Mouse (Mus musculus) neural tube, embryonic 13.5 days (tissue): ENCODE measurements around the gene Igfbp4. TPM values are rescaled to one million over a fixed set of nuclear protein-coding genes. Genes with fewer than 3 reads are reported as not detected.

Experiments used
- ATAC-seq: fragments of 200-750 bp; cut with Nextera tagmentation; 2 replicates; pipeline ENCODE4 v1.8.0; 2017; ENCODE audit warnings: low read depth, mild to moderate bottlenecking, moderate TSS enrichment, moderate library complexity
- H3K27ac ChIP-seq: fragments of 300-500 bp; sonication (generic); replicated peaks from 2 replicates; pipeline ENCODE4 v1.5.1; 2015; ENCODE audit warnings: moderate library complexity, mild to moderate bottlenecking, inconsistent platforms
- H3K27me3 ChIP-seq: fragments of 300-500 bp; sonication (generic); 2 replicates; pipeline ENCODE4 v1.6.1; 2015; ENCODE audit warnings: mild to moderate bottlenecking, inconsistent platforms
- H3K36me3 ChIP-seq: fragments of 300-500 bp; sonication (generic); 2 replicates; pipeline ENCODE4 v1.6.1; 2015; ENCODE audit warnings: mild to moderate bottlenecking, inconsistent platforms
- H3K4me1 ChIP-seq: fragments of 300-500 bp; sonication (generic); replicated peaks from 2 replicates; pipeline ENCODE4 v1.6.1; 2015; ENCODE audit warnings: inconsistent platforms
- H3K4me2 ChIP-seq: fragments of 300-500 bp; sonication (generic); 2 replicates; pipeline ENCODE4 v1.6.1; 2015; ENCODE audit warnings: inconsistent platforms, mild to moderate bottlenecking, moderate library complexity
- H3K4me3 ChIP-seq: fragments of 300-500 bp; sonication (generic); 2 replicates; pipeline ENCODE4 v1.5.1; 2015; ENCODE audit warnings: mild to moderate bottlenecking, inconsistent platforms
- H3K9ac ChIP-seq: fragments of 300-500 bp; sonication (generic); 2 replicates; pipeline ENCODE4 v1.6.1; 2015; ENCODE audit warnings: moderate library complexity, mild to moderate bottlenecking, inconsistent platforms
- H3K9me3 ChIP-seq: fragments of 300-500 bp; sonication (generic); 2 replicates; pipeline ENCODE4 v1.6.1; 2016; ENCODE audit warnings: inconsistent platforms
- WGBS: fragments of 180-500 bp; shearing (Covaris S2); methylation state at CpG from one replicate; pipeline ENCODE4 v1.1.7; 2015; 5-methylcytosine and 5-hydroxymethylcytosine counted together
- polyA plus RNA-seq: library from polyadenylated mRNA; unstranded; fragments of >200 nt; fragmentation: Nextera tagmentation; extraction: Ambion mirVana; gene quantifications from 2 replicates; pipeline ENCODE4 v1.2.1, GENCODE M21; 2015

The Igfbp4 gene
- polyA plus RNA-seq, 1 experiment from 2014 or later: 189 TPM

DNA sequence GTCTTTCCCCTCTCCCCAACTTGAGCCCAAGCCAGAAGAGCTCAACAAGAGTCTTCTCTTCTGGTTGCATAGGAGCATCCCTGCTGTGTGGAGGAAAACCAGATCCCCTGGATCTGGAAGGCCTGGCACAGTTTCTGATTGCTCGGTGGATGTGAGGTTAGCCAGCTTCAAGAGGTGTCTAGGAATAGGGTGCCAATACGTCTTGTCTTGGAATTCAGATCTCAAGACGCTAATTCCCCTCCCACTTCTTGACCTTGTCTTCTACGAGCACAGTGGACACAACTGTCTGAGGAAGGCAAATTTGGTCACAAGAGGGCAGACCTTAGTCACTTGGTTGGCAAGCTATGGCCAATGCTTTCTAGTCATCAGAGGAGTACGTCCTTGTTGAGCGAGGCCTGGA lies 2.6 kb downstream of the Igfbp4 start:
- H3K9me3 ChIP-seq: no peaks in the 10 kb centered on the region
- 83% methylated on average over 6 of the region's 6 CpGs for WGBS
- no peaks in the 10 kb centered on the region for H3K27me3 ChIP-seq
- no peak overlapping the region for H3K27ac ChIP-seq
- H3K9ac ChIP-seq: no peak overlapping the region
- peak overlapping the region; percentile 20; the same call in 1 of the 2 replicates for H3K4me2 ChIP-seq
- peaks cover 6% of the 10 kb centered on the region; the same call in 1 of the 2 replicates for H3K36me3 ChIP-seq
- peaks cover 69% of the 10 kb centered on the region for H3K4me1 ChIP-seq
- ATAC-seq: no peak
- H3K4me3 ChIP-seq: no peak overlapping the region

DNA sequence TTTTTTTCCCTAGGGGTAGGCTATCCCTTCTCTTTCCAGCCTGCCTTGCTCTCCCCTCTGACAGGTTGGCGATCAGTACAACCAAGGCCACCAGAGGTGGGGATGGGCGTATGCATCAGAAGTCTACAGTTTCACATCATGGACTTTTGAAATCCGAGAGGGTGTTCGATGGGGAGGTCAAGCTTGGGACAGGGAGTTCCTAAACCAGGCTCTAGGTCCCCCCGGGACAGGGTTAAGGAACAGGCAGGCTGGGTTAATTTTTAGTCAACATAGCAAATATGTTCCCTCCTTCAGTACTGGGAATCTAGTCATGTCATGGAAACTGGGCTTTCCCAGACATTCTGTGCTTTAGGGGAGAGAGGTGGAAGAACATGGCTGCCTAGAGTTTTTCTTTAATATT lies 3.3 kb downstream of the Igfbp4 start:
- H3K4me2 ChIP-seq: no peak overlapping the region
- H3K9ac ChIP-seq: no peak overlapping the region
- H3K27ac ChIP-seq: no peak overlapping the region
- H3K4me1 ChIP-seq: peaks cover 69% of the 10 kb centered on the region
- H3K36me3 ChIP-seq: peaks cover 13% of the 10 kb centered on the region
- H3K9me3 ChIP-seq: no peaks in the 10 kb centered on the region
- H3K4me3 ChIP-seq: no peak overlapping the region
- WGBS: 89% methylated on average over 5 of the region's 5 CpGs
- no peak for ATAC-seq
- H3K27me3 ChIP-seq: no peaks in the 10 kb centered on the region

DNA sequence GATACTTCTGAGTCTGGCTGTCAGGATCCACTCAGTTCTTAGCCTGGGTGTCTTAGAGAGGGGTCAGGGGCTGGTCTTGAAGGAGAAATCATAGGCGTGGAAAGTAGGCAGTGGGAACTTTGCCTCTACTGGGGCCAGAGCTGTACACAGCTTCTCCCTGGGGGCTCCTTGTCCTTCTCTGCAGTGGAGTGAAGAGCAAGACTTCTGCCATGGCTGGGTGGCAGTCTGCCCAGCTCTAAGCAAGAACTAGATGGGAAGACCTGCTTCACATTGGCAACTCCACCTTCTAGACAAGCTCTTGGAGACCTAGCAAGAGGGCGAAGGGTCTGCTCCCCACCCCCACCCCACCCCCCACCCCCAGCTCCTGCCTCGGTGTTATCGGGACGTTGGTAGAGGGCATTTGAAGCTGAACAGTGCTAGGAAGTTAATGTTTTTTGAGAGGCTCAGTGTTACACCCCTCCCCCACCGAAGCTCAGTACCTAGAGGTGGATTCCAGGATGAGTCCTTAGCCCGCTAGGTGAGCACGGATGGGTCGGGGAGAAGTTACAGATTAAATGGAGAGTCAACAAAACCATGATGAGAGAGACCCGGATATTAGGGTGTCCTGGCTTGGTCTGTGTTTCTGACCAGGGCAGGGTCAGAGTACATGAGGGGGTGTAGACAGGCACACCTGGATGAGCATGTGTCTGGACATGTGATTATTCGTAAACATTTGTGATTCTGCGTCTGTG lies 4.3 kb downstream of the Igfbp4 start:
- no peaks in the 10 kb centered on the region for H3K27me3 ChIP-seq
- 86% methylated on average over 12 of the region's 12 CpGs for WGBS
- H3K4me1 ChIP-seq: peaks cover 64% of the 10 kb centered on the region
- H3K9me3 ChIP-seq: no peaks in the 10 kb centered on the region
- ATAC-seq: no peak
- H3K4me2 ChIP-seq: no peak overlapping the region
- H3K9ac ChIP-seq: no peak overlapping the region
- H3K27ac ChIP-seq: no peak overlapping the region
- peaks cover 21% of the 10 kb centered on the region for H3K36me3 ChIP-seq
- no peak overlapping the region for H3K4me3 ChIP-seq

DNA sequence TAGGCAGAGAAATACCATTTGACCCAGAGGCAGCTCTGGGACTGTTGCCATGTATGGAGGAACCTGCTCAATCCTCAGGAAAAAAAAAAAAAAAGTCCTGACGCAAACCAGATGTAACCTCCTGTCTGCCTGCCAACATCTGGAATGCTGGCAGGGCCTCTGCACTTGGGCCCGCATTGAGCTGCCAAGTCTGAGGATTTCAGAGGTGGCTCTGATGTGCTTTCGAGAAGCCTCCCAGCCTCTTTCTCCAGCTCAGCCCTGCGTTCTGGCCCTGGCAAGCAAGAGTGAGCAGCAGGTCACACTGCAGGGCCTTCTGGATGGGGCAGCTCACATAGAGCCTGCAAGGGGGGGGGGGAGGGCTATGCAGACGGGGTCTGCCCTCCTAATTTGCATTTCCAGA lies 6.1 kb downstream of the Igfbp4 start:
- H3K9ac ChIP-seq: peak overlapping the region; percentile 49
- no peak overlapping the region for H3K4me2 ChIP-seq
- peaks cover 47% of the 10 kb centered on the region for H3K4me1 ChIP-seq
- WGBS: 48% methylated on average over 5 of the region's 5 CpGs
- H3K27me3 ChIP-seq: no peaks in the 10 kb centered on the region
- H3K27ac ChIP-seq: peak overlapping the region; percentile 67
- H3K4me3 ChIP-seq: no peak overlapping the region
- H3K36me3 ChIP-seq: peaks cover 37% of the 10 kb centered on the region
- H3K9me3 ChIP-seq: no peaks in the 10 kb centered on the region
- no peak for ATAC-seq

DNA sequence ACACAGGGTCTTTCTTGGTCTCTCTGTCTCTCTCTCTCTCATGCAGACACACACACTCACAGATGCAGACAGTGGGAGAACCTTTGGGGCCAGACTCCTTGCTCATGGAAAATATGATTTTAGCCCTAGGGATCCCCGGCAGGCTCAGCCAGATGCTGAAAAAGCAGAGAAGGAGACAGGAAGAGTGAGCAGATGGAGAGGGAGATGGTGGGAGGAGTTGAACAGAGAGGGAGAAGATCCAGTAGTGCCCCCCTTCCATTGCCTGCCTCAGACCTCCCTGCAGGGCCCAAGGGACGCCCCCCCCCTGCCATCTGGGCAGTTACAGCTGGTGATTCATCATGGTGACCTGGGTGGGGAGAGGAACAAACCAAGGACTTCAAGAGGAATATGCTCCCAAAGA lies 6.6 kb downstream of the Igfbp4 start:
- no peak for ATAC-seq
- Histone ChIP-seq H3K9ac (peak overlapping the region; percentile 49; the same call in 1 of the 2 replicates), H3K9me3 (no peaks in the 10 kb centered on the region), H3K27me3 (no peaks in the 10 kb centered on the region), H3K4me3 (no peak overlapping the region), H3K4me2 (no peak overlapping the region), H3K36me3 (peaks cover 40% of the 10 kb centered on the region), H3K27ac (peak overlapping the region; percentile 67), H3K4me1 (peaks cover 42% of the 10 kb centered on the region)
- WGBS: 75% methylated on average over 1 of the region's 2 CpGs

DNA sequence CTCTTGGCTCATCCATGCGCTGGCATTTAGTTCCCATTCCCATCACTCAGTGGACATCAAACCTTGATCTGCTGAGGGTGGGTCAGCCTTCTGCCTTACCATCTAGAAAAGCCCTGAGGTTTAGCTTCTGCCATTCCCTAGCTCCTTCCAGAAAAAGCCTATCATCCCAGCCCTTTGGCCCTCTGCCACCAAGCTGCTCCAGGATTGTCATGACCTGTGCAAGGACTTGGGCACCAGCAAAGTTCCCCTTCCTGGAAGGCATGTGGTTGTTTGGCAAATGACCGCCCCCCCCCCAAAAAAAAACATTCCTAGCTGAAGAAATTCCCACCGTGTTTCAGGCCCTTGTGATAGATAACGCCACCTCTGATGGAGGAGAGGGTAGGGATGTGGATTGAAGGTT lies 14.1 kb downstream of the Igfbp4 start:
- Histone ChIP-seq H3K9me3 (peaks cover 10% of the 10 kb centered on the region), H3K4me3 (no peak overlapping the region), H3K9ac (no peak overlapping the region), H3K4me2 (no peak overlapping the region), H3K36me3 (peaks cover 19% of the 10 kb centered on the region), H3K27ac (no peak overlapping the region), H3K4me1 (peaks cover 15% of the 10 kb centered on the region), H3K27me3 (no peaks in the 10 kb centered on the region)
- 63% methylated on average over 4 of the region's 4 CpGs for WGBS
- ATAC-seq: no peak

DNA sequence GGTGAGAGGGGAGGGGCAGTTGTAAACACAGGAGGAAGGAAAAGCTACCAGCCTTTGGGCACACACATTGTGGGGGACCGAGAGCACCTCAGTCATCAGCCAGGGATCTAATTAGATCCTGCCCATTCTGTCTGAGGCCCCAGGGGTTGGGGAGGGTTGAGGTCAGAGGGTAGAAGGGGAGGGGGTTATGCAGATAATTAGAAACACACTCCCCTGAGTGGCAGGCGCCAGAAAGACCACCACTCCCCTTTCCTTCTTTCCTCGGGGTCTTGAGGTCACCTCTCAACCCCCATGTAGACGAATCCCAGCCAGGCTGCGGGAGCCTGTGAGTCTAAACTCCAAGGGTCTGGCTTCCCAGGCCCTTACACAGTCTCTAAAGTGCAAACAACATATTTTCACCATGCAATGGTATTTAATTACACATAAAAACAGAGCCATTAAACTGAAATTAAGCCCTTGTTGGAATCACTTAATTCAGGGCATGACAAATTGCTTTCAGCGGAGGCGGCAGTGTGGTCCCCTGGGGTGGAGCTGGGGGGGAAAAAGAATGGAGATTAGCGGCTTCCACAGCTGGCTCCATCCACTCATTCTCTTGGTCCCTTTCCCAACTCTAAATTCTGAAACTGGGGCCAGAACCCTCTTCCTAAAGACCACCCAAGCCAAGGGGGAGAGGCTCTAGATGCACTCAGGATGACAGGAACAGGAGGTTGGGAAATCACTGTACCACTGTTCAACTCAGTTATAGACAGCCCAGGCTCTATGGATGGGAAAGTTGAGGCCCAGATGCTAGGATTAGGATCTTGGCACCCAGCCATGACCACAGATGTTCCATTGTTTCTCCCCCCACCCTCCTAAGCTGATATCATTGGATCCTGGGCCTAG lies 14.8 kb downstream of the Igfbp4 start:
- no peak overlapping the region for H3K4me2 ChIP-seq
- H3K4me1 ChIP-seq: peaks cover 15% of the 10 kb centered on the region
- peaks cover 10% of the 10 kb centered on the region for H3K9me3 ChIP-seq
- peak; percentile 72 for ATAC-seq
- H3K9ac ChIP-seq: no peak overlapping the region
- H3K27me3 ChIP-seq: peaks cover 3% of the 10 kb centered on the region; the same call in 1 of the 2 replicates
- H3K4me3 ChIP-seq: no peak overlapping the region
- H3K36me3 ChIP-seq: peaks cover 15% of the 10 kb centered on the region
- H3K27ac ChIP-seq: no peak overlapping the region; the same call in 1 of the 2 replicates
- 4% methylated on average over 8 of the region's 8 CpGs for WGBS

DNA sequence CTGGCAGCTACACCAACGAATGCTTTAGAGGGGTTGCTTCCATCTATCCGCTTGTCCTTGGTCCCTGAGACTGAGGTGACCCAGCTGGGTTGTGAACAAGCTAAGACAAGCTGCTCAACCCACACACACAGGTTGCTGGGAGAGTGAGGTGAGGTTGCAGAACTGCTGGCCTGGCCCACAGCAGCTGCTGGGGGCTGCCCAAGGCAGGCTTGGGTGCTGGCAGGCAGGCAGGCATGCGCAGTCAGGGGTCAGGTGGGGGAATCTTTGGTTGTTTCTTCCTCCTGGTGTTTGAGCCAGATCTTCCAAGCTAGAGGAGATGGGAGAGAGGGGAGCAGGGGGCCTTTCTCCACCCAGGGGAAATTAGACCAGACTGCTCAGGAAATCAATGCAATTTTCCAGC lies 19.4 kb downstream of the Igfbp4 start:
- H3K9ac ChIP-seq: no peak overlapping the region
- no peak for ATAC-seq
- no peaks in the 10 kb centered on the region for H3K36me3 ChIP-seq
- H3K4me1 ChIP-seq: peaks cover 15% of the 10 kb centered on the region
- WGBS: 88% methylated on average over 3 of the region's 3 CpGs
- H3K4me3 ChIP-seq: no peak overlapping the region
- no peak overlapping the region for H3K27ac ChIP-seq
- H3K27me3 ChIP-seq: peaks cover 3% of the 10 kb centered on the region; the same call in 1 of the 2 replicates
- peaks cover 10% of the 10 kb centered on the region for H3K9me3 ChIP-seq
- no peak overlapping the region for H3K4me2 ChIP-seq

DNA sequence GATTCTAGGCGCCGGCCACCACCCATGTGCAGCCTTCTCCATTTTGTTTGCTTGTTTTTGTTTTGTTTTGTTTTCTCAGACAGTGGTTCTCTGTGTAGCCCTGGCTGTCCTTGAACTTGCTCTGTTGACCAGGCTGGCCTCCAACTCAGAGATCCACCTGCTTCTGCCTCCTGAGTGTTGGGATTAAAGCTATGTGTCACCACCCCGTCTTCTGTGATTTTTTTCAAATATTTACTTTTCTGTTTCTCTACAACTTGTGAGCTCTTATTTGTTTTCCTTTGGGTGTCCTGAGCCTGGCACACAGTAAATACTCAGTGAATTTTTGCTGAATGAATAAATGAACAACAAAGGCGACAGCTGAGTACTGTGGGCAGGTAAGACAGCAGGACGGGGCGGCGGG lies 21.6 kb downstream of the Igfbp4 start:
- peaks cover 10% of the 10 kb centered on the region for H3K9me3 ChIP-seq
- H3K4me1 ChIP-seq: peaks cover 12% of the 10 kb centered on the region
- peaks cover 3% of the 10 kb centered on the region; the same call in 1 of the 2 replicates for H3K27me3 ChIP-seq
- WGBS: 83% methylated on average over 7 of the region's 7 CpGs
- no peak overlapping the region for H3K4me2 ChIP-seq
- no peaks in the 10 kb centered on the region for H3K36me3 ChIP-seq
- no peak overlapping the region for H3K4me3 ChIP-seq
- no peak overlapping the region for H3K27ac ChIP-seq
- H3K9ac ChIP-seq: no peak overlapping the region
- ATAC-seq: no peak

DNA sequence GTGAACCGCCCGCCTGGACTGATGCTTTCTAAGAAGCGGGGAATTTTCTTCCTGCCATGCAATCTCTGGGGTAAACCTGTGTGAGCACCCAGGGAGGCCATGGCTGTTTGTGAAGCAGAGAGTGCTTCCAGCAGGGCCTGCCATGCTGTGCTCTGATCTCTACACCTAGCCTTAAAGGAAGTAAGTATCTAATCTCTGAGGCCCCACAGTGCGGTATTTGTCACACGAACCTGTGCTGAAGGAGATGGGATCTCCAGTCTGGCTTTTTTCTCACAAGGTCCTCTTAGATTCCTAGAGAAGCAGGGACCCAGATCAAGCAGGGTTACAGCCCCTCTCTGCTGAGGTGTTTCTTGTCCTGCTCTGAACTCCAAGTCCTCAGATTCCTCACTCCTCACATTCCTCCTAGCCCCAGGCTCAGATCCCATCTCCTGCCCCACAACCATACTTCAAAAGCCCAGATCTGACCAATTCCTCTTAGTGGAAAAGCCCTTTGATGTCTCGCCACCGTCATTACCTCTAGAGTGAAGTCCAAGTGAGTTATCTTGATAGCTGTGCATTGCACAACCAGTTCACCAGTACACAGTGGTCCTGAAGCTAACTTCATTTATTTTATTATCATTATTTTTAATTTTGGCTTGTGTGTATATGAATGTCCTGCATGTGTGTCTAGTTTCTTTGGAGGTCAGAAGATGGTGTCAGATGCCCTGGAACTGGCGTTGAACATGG lies 22.5 kb downstream of the Igfbp4 start:
- ATAC-seq: no peak
- H3K4me1 ChIP-seq: peaks cover 12% of the 10 kb centered on the region
- 43% methylated on average over 8 of the region's 8 CpGs for WGBS
- H3K9me3 ChIP-seq: peaks cover 10% of the 10 kb centered on the region
- H3K27ac ChIP-seq: no peak overlapping the region
- H3K27me3 ChIP-seq: peaks cover 3% of the 10 kb centered on the region; the same call in 1 of the 2 replicates
- no peak overlapping the region for H3K9ac ChIP-seq
- no peaks in the 10 kb centered on the region for H3K36me3 ChIP-seq
- H3K4me2 ChIP-seq: no peak overlapping the region
- no peak overlapping the region for H3K4me3 ChIP-seq

DNA sequence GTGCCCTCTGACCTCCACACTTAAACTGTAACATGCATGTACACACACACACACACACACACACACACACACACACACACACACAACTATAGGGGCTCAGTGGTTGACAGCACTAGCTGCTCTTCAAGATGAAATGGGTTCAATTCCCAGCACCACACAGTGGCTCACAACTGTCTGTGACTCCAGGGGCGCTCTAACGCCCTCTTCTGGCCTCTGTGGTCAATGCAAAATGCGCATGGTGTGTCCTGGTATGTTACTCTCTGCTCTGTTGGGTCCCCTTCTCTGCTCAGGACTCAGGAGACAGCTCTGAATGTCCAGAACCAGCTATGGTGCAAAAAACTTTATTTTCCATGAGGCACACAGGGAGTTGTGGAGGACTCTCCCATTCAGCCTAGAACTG lies 24.3 kb downstream of the Igfbp4 start:
- Histone ChIP-seq H3K36me3 (no peaks in the 10 kb centered on the region), H3K27me3 (peaks cover 3% of the 10 kb centered on the region; the same call in 1 of the 2 replicates), H3K27ac (no peak overlapping the region), H3K4me3 (no peak overlapping the region), H3K4me1 (peaks cover 12% of the 10 kb centered on the region), H3K9me3 (no peaks in the 10 kb centered on the region), H3K9ac (no peak overlapping the region), H3K4me2 (no peak overlapping the region)
- ATAC-seq: no peak
- 81% methylated on average over 3 of the region's 3 CpGs for WGBS

DNA sequence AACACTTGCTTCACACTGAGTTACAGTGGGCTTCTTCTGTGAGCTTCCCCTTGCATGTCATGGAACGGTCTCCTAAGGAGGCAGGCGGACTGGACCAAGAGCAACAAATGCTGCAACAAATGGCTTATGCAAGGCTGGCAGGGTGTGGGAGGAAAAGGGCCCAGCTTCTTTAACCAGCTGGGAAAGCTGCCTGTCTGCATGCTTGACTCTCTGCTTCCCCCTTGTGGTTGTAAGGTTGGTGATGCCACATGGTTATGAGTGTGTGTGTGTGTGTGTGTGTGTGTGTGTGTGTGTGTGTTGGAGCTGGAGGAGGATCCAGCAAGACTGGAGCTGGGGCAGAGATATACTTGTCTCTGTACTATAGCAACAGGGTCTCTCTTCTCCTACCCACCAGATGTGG lies 24.9 kb downstream of the Igfbp4 start:
- peaks cover 12% of the 10 kb centered on the region for H3K4me1 ChIP-seq
- H3K9ac ChIP-seq: no peak overlapping the region
- ATAC-seq: no peak
- H3K4me3 ChIP-seq: no peak overlapping the region
- WGBS: 20% methylated on average over 2 of the region's 2 CpGs
- no peaks in the 10 kb centered on the region for H3K27me3 ChIP-seq
- no peaks in the 10 kb centered on the region for H3K9me3 ChIP-seq
- H3K4me2 ChIP-seq: no peak overlapping the region
- no peak overlapping the region for H3K27ac ChIP-seq
- no peaks in the 10 kb centered on the region for H3K36me3 ChIP-seq
